ENCODE assay signal across 29 mouse cellular contexts in the genomic region with DNA sequence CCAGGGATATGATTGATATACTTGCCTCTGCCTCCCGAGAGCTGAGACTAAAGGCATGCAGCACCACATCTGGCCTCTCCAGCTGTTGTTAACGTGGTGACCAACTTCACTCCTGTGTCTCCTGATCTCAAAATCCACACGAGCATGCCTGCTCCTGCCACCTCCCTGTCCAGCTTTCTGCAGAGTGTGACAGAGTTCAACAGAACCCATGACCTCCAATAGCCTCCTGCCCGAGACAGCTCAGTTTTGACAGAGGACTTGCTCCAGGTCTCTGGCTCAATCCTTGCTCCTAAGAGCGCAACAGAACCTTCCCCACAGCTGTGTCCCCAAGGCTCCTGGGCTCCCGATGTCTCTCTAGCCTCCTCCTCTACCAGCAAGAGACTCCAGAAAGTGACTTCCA.
"Had no signal": no experiment of that assay in that cellular context is flagged by ENCODE, and none has a peak within 500 bp of the region (broad histone marks: within the 10 kb centered on the region; RNA-seq: fewer than 3 reads in every experiment).

No protein-coding gene starts in this region.

- H3K9ac ChIP-seq: limb, embryonic 12.5 days; limb, embryonic 13.5 days; limb, embryonic 15.5 days; liver, embryonic 14.5 days; liver, embryonic 15.5 days; liver, postnatal 0 days; lung, embryonic 14.5 days; lung, embryonic 15.5 days; midbrain, embryonic 12.5 days; midbrain, embryonic 15.5 days; neural tube, embryonic 12.5 days had no signal

- H3K27ac ChIP-seq: left cerebral cortex, adult 2 months; limb, embryonic 10.5 days; limb, embryonic 13.5 days; limb, embryonic 15.5 days; liver, embryonic 14.5 days; liver, embryonic 15.5 days; lung, embryonic 15.5 days; macrophage; midbrain, embryonic 10.5 days; midbrain, embryonic 12.5 days; midbrain, embryonic 15.5 days; neural tube, embryonic 12.5 days had no signal

- H3K4me2 ChIP-seq: limb, embryonic 12.5 days; limb, embryonic 13.5 days; limb, embryonic 15.5 days; liver, embryonic 15.5 days; lung, embryonic 14.5 days; lung, embryonic 15.5 days; midbrain, embryonic 11.5 days; midbrain, embryonic 12.5 days; midbrain, embryonic 15.5 days; neural tube, embryonic 12.5 days had no signal

- H3K9me3 ChIP-seq: limb, embryonic 10.5 days; limb, embryonic 12.5 days; limb, embryonic 13.5 days; limb, embryonic 15.5 days; liver, embryonic 15.5 days; lung, embryonic 15.5 days; megakaryocyte, embryonic 14.5 days; midbrain, embryonic 10.5 days; midbrain, embryonic 12.5 days; midbrain, embryonic 15.5 days; neural tube, embryonic 12.5 days had no signal

- H3K4me3 ChIP-seq: left cerebral cortex, adult 2 months; limb, embryonic 10.5 days; limb, embryonic 12.5 days; limb, embryonic 13.5 days; limb, embryonic 15.5 days; liver, embryonic 15.5 days; lung, embryonic 15.5 days; megakaryocyte, embryonic 14.5 days; midbrain, embryonic 10.5 days; midbrain, embryonic 12.5 days; midbrain, embryonic 15.5 days; myocyte; neural tube, embryonic 12.5 days had no signal

- H3K27me3 ChIP-seq: limb, embryonic 12.5 days; limb, embryonic 13.5 days; limb, embryonic 15.5 days; liver, embryonic 15.5 days; lung, embryonic 15.5 days; midbrain, embryonic 15.5 days; neural tube, embryonic 12.5 days had no signal

- ATAC-seq: liver, postnatal 0 days; lung, postnatal 0 days; midbrain, embryonic 15.5 days; midbrain, embryonic 16.5 days had no signal

- DNase-seq: left cerebral cortex, postnatal 4 days; liver; liver, postnatal 0 days; lung, adult 18-20 months; lung, adult 2 months; lung, embryonic 14.5 days; lung, postnatal 10 days; lung, postnatal 14 days; lung, postnatal 36 days; lung, postnatal 4 days; midbrain, embryonic 14.5 days had no signal

- H3K36me3 ChIP-seq: limb, embryonic 12.5 days; limb, embryonic 15.5 days; lung, embryonic 15.5 days; midbrain, embryonic 10.5 days; midbrain, embryonic 12.5 days; midbrain, embryonic 15.5 days; neural tube, embryonic 12.5 days had no signal

- H3K4me1 ChIP-seq: midbrain, embryonic 12.5 days; neural tube, embryonic 12.5 days had no signal
